Mouse (Mus musculus) CD4-positive, CD25-positive, alpha-beta regulatory T cell, adult 9 weeks (primary cell): ENCODE measurements around the gene Mrgprx2. TPM values are rescaled to one million over a fixed set of nuclear protein-coding genes. Genes with fewer than 3 reads are reported as not detected.

Experiments used
- polyA plus RNA-seq: library from polyadenylated mRNA; unstranded; fragments of 100-300 nt; shearing (Covaris generic); gene quantifications from one replicate; pipeline ENCODE4 v1.2.1, GENCODE M21; 2017

Mrgprx2 gene
- not detected for polyA plus RNA-seq

DNA sequence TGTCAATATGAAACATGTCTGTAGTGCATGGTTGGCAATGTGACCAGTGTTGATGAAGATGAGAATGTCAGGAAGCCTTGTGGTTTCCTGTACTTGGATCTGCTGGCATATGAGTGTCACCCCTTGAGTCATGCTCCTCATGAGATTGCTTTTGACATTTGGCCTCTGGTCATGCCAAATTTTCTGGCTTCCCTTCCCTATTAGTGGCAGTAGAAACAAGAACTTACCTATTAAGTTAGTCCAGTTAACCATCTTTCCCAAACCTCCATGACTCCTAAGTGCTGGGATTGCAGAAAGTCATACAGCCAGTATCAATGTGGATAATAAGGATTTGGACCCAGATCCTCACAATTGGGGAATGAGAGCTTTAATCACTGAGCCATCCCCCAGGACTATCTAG is at the start of gene Mrgprx2:
Mrgprx2 (minus strand) TSS at position 101 of the 400 bp plus-strand sequence.

DNA sequence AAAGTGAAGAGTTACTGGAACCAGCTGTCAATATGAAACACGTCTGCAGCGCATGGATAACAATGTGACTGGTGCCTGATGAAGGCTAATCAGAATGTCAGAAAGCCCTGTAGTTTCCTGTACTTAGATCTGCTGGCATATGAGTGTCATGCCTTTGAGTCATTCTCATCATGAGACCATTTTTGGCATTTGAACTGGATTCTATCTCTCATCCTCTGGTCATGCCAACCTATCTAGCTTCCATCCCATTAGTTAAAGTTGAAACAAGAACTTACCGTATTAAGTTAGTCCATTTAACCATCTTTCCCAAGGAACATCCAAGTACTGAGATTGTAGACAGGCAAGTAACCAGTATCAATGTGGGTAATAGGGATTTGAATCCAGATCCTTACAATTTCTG is 42.9 kb downstream of the Mrgprx2 start, which contains the start of gene Mrgprb1:
Mrgprb1 (minus strand) TSS at position 101 of the 400 bp plus-strand sequence.

Other genes starting within 250 kb of the Mrgprx2 start
- gene Mrgprb8, start 110.8 kb downstream of the Mrgprx2 start, polyA plus RNA-seq: not detected
- gene Mrgprb1, start 43.0 kb downstream of the Mrgprx2 start, polyA plus RNA-seq: not detected
- gene Mrgprb2, start 58.8 kb upstream of the Mrgprx2 start, polyA plus RNA-seq: not detected
- not detected for gene Mrgprb3, start 144.5 kb upstream of the Mrgprx2 start, polyA plus RNA-seq